Mouse (Mus musculus): ENCODE measurements around the gene Sec24a.

DNA sequence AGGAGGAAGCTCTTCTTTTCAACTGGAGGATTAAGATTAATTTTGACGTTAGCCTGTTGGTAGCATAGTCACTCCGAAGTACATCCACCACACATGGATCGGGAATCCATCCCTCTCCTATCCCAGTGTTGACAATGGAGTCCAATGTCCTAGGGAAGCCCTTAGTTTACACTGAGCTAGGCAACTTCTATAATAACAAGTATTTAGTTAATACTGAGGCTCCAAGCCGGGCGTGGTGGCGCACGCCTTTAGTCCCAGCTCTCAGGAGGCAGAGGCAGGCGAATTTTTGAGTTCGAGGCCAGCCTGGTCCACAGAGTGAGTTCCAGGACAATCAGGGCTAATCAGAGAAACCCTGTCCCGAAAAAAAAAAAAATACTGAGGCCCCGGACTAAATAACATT lies 6.4 kb downstream of the Sec24a start:
- TF ChIP-seq CTCF (IDR thresholded peaks at IDR 0.05): no peak
- TF ChIP-seq EP300 (IDR thresholded peaks at IDR 0.05): no peak

Data from lung, postnatal 0 days (tissue).